Mouse (Mus musculus): ENCODE results near the gene Tmem106c.

Gene Tmem106c

GRCm38 (mm10) chr15:97963989-97964835 is at the start of gene Tmem106c:
Tmem106c (plus strand) TSS chr15:97964200.
- DNase-seq = peak; percentile 88 to 95

- no peak for DNase-seq
Observed at GRCm38 (mm10) chr15:97914331-97914747, 49.7 kb upstream of the Tmem106c start.

GRCm38 (mm10) chr15:97917994-97918393 is 46.0 kb upstream of the Tmem106c start:
- no peak for DNase-seq

GRCm38 (mm10) chr15:97919217-97919616 is 44.8 kb upstream of the Tmem106c start:
- DNase-seq = no peak

GRCm38 (mm10) chr15:97920306-97920705 is 43.7 kb upstream of the Tmem106c start:
- DNase-seq = no peak

GRCm38 (mm10) chr15:97921796-97922195 is 42.2 kb upstream of the Tmem106c start:
- DNase-seq = no peak

GRCm38 (mm10) chr15:97922421-97922820 is 41.6 kb upstream of the Tmem106c start:
- DNase-seq = no peak

- no peak for DNase-seq
Observed at GRCm38 (mm10) chr15:97927018-97927417, 37.0 kb upstream of the Tmem106c start.

- DNase-seq = no peak
Observed at GRCm38 (mm10) chr15:97927821-97928220, 36.2 kb upstream of the Tmem106c start.

GRCm38 (mm10) chr15:97929259-97929824 is 34.7 kb upstream of the Tmem106c start:
- DNase-seq = no peak

- no peak for DNase-seq
Observed at GRCm38 (mm10) chr15:97932441-97932840, 31.6 kb upstream of the Tmem106c start.

- DNase-seq = no peak
Observed at GRCm38 (mm10) chr15:97938580-97938979, 25.4 kb upstream of the Tmem106c start.

GRCm38 (mm10) chr15:97940088-97940487 is 23.9 kb upstream of the Tmem106c start:
- DNase-seq = no peak

GRCm38 (mm10) chr15:97941306-97941705 is 22.7 kb upstream of the Tmem106c start:
- DNase-seq = no peak

GRCm38 (mm10) chr15:97942538-97942937 is 21.5 kb upstream of the Tmem106c start:
- no peak for DNase-seq

GRCm38 (mm10) chr15:97943356-97943755 is 20.6 kb upstream of the Tmem106c start:
- no peak for DNase-seq

- no peak for DNase-seq
Observed at GRCm38 (mm10) chr15:97944919-97945574, 19.0 kb upstream of the Tmem106c start.

GRCm38 (mm10) chr15:97945656-97946315 is 18.2 kb upstream of the Tmem106c start:
- DNase-seq = no peak

GRCm38 (mm10) chr15:97948720-97949119 is 15.3 kb upstream of the Tmem106c start:
- DNase-seq = no peak

- DNase-seq = no peak
Observed at GRCm38 (mm10) chr15:97949706-97950105, 14.3 kb upstream of the Tmem106c start.

GRCm38 (mm10) chr15:97950240-97950639 is 13.8 kb upstream of the Tmem106c start:
- no peak for DNase-seq

- DNase-seq = peak; percentile 49 to 67
Observed at GRCm38 (mm10) chr15:97952137-97952888, 11.7 kb upstream of the Tmem106c start.

GRCm38 (mm10) chr15:97952889-97953189 is 11.2 kb upstream of the Tmem106c start:
- no peak for DNase-seq
